Mouse (Mus musculus): ENCODE results near the gene Qpct.
A peak's percentile ranks its signal among the peaks of the same experiment; 100 is the strongest.
"Not testable (repeated sequence)": the region's sequence is repeated elsewhere in the genome, so short reads cannot be mapped to it uniquely, and the experiment has no call there.

Qpct gene

DNA sequence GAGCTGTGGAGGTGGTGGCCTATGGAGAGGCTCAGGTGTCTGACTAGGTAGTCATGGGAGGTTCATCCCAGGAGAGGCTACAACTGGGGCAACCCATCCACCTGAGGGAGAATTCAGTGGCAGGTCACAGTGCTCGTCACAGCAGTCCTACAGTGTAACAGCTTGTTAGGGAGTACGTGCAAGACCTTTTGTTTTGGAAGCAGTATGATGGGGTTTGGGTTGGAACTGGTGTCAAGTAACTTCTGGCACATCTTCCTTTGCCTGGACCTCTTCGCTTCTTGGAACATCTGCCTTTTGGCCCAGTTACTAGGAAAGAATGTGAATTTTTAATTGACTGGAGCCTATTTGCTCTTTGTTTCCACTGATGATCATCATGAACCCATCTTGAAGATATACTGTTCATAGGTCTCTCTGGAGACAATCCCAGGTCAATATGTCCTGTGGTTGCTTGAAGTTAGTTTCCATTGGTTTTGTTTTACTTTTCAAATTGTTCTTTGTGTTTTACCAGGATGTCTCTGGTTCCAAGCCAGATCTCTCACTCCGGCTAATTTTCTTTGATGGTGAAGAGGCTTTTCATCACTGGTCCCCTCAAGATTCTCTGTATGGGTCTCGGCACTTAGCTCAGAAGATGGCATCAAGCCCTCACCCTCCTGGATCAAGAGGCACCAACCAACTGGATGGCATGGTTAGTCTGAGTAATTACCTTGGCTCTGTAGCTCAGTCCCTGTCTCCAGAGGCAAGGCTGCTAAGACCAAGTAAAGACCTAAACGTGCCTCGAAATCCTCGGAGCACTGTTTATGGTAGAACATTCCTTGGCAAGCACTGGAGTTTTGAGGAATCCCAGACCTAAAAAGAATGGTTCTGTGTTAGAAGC is 25.5 kb downstream of the Qpct start:
- DNase-seq = no peak

DNA sequence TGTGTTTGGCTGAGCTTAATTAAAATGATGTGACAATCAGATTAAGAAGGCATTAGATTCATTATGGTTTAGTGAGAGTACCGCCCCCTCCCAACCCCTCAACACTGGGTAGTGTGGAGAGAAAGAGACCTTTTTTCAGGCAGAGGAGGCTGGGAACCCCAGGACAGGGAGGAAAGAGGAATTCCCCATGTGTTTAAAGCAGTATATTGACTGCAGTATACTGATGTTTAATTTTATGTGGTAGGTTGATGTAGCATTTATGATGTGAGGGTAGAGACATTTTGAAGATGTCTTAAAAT is 26.1 kb downstream of the Qpct start:
- no peak for DNase-seq

DNA sequence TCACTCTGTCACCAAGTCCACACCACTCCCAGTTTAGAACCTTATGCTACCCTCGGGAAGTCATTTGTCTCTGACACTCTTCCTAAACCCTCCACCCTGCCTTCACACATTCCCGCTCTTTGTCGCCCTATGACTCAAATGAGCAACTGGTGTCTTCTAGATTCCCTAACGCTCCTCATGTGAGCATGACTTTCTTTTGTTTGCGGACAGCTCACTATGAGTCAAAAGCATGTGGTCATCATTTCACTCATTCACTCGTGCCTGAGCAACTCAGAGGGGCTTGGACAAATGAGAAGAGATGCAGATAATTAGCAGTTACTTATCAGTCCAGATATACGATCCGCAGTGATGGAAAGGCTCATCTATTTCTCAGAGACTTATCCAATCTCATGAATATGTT is 26.5 kb downstream of the Qpct start:
- DNase-seq = no peak

DNA sequence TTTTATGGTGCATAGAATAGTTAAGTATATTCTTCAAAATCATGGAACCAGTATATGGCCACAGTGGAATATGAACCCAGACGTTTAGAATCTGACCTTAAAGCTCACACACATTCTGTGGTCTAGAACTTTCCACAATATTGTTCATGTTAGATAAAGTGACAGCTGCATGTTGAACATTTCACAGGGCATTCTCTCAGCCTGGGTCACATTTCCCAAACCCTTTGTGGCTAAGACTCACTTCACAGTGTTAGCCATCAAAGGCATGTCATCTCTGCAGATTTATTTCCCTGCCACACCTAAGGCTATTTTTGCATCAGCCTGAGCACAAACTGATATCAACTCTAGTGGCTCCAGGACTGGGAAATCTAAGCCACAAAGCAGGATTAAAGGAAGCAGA is 40.0 kb downstream of the Qpct start:
- no peak for DNase-seq

DNA sequence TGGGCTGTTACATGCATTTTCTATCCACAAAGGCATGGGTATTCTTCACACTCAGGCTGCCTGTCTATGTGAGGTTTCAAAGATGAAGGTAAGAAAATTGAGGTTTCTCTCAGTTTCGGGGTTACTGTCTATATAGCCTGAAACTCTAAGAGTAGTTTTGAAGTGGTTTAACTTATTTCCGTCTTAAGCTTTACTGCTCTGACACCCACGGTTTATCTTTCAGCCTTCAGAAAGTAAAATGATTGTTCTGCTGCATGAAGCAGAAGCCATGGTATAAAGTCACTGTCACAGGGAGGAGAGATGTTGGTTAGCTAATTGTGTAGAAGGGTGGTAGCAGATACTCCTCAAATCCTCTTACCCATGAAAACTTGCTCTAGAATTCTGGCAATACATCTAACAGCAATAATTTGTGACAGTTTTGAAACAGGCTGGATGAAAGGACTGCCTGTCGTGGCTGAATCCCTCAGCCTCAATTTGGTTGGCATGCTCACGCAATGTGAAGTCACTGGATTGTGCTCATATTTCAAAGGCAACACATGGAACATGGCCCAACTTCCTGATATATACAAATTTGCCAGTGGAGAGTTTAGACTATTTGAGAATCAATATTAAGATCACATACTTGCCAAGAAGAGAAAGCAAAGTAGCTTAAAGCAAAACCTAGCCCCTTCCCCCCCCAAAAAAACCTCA is 41.7 kb downstream of the Qpct start:
- no peak for DNase-seq

DNA sequence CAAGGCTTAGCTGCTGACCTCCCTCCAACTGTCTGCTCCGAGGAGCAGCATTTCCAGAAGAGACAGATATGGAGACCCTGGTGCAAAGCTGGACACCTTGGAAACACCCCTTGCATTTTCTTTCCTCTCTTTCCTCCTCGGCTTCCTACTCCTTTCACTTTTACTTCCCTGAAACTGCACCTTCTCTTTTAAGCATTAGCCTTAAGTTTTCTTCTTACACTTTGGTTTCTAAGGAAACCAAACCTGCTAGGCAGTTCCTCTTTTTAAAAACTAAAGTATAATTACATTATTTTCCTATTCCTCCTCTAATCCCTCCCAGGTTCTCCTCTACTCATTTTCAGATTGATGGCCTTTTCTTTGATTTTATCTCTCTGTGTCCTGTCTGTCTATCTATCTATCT is 43.9 kb downstream of the Qpct start:
- no peak for DNase-seq

DNA sequence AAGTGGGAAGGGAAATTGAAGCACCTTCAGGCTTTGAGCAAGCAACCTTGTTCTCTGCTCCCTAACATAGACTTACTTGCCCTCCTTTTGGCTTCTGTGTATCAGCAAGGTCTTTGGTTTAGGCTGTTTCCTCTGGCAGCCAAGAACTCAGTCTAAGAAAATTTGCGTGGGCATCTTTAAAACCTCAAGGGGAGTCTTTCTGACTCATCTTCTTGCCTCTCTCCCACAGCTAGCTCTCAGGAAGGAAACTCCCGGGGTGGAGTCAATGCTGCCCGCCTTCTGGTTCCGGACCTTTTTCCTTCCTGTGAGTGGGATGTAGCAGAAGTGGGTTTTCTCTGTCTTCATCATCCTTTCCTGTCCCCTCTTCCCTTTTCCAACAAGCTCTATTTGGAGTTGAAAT is 48.2 kb downstream of the Qpct start:
- DNase-seq = no peak

DNA sequence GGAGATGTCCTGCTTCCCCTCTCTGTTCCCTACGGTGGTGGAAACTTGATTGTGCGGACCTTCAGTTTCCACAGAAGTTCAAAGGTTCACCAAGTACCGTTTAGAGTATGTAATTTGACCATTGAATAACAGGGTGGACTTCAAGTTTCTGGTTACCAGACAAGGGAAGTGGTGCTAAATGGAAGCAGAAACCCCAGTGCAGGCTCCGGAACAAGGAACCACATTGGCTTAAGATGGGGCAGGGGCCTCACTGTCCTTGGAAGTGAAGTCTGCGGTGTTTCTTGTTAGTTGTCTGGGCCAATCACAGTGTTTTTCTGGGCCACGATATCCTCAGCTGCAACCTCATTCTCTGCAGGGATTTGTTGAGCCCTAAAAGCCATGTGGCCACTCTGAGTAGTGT is 56.5 kb downstream of the Qpct start:
- DNase-seq = no peak

DNA sequence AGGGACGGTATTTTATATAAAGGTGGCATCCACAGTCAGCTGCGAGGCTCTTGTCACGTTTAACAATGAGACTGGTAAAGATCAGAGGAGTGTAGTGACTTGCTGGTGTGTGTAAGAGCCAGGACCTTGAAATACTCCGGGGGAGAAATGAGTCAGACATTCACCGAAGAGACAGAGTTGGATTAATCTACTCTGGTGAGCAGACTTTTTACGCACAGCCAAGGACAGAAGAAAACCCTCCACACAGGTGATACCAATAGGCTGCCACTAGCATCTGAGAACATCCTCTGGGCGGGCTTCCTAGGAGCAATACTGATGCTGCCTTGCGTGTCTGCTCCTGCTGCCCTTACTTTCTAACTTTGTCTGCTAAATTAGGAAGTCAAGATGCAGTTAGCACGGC is 57.9 kb downstream of the Qpct start:
- no peak for DNase-seq

DNA sequence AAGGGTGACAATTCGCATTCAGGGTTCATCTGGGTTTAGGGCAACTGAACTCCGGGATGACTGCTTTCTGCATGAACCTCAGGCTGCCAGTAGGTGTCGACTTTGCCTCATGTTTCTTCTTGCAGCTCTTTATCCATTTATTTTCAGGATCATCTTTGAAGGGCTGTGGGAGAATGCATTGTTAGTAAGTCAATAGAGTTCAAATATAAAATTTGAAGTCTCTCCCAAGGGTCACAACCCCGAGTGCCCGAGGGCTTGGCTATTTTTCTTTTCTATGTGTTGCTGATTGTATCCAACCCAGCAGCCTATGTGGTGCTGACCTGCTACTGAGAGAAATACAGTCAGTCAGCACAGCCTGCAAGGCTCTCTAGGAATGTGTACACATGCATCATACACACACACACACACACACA is 59.2 kb downstream of the Qpct start:
- peak; percentile 64 for DNase-seq

DNA sequence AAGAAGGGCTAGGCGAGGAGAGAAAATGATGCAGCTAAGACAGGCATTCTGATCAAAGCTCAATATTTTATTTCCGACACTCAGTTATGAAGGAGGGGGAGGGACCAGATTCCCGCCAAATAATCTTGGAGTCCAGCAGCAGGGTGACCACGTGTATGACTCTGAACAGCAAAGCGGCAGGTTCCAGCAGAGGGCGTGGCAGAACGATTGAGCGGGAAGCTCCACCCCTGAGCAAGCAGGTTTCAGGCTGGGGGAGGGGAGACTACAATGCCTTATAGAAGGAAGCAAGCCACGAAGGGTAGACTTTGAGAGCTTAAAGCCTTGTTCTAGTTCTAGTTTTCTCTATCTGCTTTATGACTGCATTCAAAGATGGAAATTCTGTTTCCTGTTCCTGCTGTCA is 63.5 kb downstream of the Qpct start:
- DNase-seq = not testable (repeated sequence)

DNA sequence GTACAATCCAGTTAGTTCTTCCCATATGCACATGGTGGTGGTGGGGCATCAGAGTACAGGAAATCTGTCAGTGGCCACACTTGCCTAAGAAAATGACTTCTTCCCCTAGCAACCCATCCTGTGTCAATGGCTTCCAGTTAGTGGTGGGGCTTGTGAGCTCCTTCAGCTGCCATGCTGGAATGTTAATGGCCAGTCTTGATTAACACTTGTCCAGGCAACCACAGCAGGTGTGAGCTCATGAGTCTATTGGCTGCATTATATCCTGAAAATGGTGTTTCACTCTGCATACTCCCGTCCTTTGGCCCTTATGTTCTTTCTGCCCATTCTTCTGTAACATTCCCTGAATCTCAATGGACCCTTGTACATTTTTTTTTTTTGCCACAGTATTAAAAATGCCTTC is 67.4 kb downstream of the Qpct start:
- no peak for DNase-seq

DNA sequence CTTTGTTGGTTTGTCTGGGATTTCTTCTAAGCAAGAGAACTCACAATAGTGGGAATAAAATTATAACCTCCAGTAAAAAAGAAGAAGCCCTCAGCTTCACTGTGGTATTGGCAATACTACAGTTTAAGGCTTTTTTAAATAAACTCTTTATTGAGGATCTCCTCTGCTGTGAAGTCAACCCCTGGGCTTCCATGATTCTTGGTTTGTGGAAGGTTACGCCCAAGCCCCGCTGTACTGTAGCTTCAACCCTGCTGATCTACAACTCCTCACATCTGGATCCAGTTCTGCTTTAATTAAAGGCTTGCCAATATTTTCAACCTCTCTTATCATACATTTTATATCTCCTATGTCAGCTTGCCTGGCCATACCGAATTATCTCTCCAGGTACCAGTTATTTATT is 68.6 kb downstream of the Qpct start:
- no peak for DNase-seq

DNA sequence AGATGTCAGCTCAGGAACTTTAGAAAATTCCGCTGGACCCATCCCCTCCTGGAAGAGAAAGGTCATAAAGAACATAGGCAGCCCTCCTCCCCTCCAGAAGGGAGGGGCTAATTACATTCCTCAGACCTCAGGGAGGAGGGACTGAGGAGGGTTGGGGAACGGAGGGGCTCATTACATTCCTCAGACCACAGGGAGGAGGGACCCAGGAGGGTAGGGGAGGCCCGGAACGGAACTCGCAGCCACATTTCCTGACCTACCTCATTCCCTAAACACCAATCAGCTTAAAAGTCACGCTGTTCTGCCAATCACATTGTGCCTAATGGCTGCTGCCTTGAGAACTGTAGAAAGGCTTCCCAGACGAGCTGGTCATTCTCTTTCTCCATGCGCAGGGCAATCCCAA is 82.0 kb downstream of the Qpct start:
- DNase-seq = no peak

DNA sequence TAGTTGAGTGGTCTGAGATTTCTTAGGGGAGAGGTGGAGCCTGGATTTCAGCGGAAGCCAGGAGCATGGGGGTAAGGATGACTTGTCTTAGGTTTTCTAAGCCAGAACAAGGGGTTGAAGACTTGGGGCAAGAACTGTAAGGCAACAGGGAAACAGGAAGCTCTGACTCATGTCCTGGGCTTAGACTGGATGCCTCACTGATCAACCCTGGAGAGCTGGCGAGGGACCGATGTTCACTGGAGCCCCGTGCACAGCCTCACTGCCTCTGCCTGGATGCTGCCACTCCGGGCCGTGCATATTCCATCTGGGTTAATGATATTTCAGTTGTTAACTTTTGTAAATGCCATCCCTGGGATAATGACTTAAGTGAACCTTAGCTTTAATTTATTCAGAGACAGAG is 84.1 kb downstream of the Qpct start:
- DNase-seq = peak; percentile 8

DNA sequence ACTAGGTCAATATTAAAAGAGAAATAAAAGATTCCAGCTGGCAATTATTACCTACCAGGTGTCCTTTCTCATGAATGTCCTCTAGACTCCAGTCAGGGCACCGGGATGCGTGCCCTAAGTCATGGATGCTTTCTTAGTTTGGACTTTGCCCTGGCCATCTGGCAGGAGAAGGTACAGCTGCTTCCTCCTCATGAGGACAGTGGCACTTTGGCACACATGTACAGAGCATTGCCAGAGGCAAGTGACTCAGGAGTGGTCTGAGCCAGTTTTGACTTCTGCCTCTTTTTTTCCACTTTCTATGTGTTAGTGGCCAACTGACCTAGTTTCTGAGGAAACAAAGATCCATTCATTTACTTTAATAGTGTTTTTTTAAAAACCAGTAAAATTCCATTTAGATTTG is 84.7 kb downstream of the Qpct start:
- peak; percentile 29 for DNase-seq
